Mouse (Mus musculus): ENCODE measurements at regions not wholly inside any gene's neighbourhood (a gene's known extent, or its start where the extent isn't known, plus 50 kb on each side); places are given as distances from the start of the nearest gene placed in this dataset.

GRCm38 (mm10) chr13:28481224-28481965, 224.1 kb downstream of the Gm11361 start:
- DNase-seq (ENCODE audit: low spot score) (no peak), ATAC-seq (ENCODE audit: low FRiP score, low read depth) (no peak)
- Histone ChIP-seq H3K9ac (ENCODE audit: low read depth, low read length, severe bottlenecking) (no peak overlapping the region), H3K27me3 (ENCODE audit: control insufficient read depth, insufficient read depth, low read length) (no peaks in the 10 kb centered on the region), H3K27ac (replicated peaks; ENCODE audit: low read depth, low read length) (no peak overlapping the region), H3K4me3 (replicated peaks; ENCODE audit: low read length) (no peak overlapping the region), H3K36me3 (ENCODE audit: control insufficient read depth, insufficient read depth, low read length) (peaks cover 1% of the 10 kb centered on the region; the same call in 1 of the 2 replicates), H3K4me1 (ENCODE audit: control insufficient read depth, insufficient read depth, low read length) (no peaks in the 10 kb centered on the region), H3K4me2 (replicated peaks; ENCODE audit: low read depth, low read length, severe bottlenecking) (no peak overlapping the region), H3K9me3 (ENCODE audit: control insufficient read depth, low read length) (no peaks in the 10 kb centered on the region)
- WGBS: 63% methylated on average over 7 of the region's 7 CpGs
- TF ChIP-seq POLR2A (IDR thresholded peaks at IDR 0.05; ENCODE audit: borderline replicate concordance, extremely low read depth, insufficient read depth, insufficient read length): no peak

GRCm38 (mm10) chr13:28466151-28466550, 208.8 kb downstream of the Gm11361 start:
- WGBS: 68% methylated on average over 2 of the region's 2 CpGs
- TF ChIP-seq POLR2A (IDR thresholded peaks at IDR 0.05; ENCODE audit: borderline replicate concordance, extremely low read depth, insufficient read depth, insufficient read length): no peak
- H3K9ac ChIP-seq (ENCODE audit: low read depth, low read length, severe bottlenecking): no peak overlapping the region

GRCm38 (mm10) chr13:28465187-28465880, 208.0 kb downstream of the Gm11361 start:
- no peak overlapping the region for H3K9ac ChIP-seq (ENCODE audit: low read depth, low read length, severe bottlenecking)
- no peak for TF ChIP-seq POLR2A (IDR thresholded peaks at IDR 0.05; ENCODE audit: borderline replicate concordance, extremely low read depth, insufficient read depth, insufficient read length)
- H3K27ac ChIP-seq (replicated peaks; ENCODE audit: low read depth, low read length): no peak overlapping the region
- DNase-seq (ENCODE audit: low spot score) (no peak), ATAC-seq (ENCODE audit: low FRiP score, low read depth) (no peak)
- H3K9me3 ChIP-seq (ENCODE audit: control insufficient read depth, low read length): no peaks in the 10 kb centered on the region
- 76% methylated on average over 2 of the region's 2 CpGs for WGBS
- no peaks in the 10 kb centered on the region for H3K4me1 ChIP-seq (ENCODE audit: control insufficient read depth, insufficient read depth, low read length)
- H3K27me3 ChIP-seq (ENCODE audit: control insufficient read depth, insufficient read depth, low read length): no peaks in the 10 kb centered on the region
- no peak overlapping the region for H3K4me2 ChIP-seq (replicated peaks; ENCODE audit: low read depth, low read length, severe bottlenecking)
- peaks cover 4% of the 10 kb centered on the region; the same call in 1 of the 2 replicates for H3K36me3 ChIP-seq (ENCODE audit: control insufficient read depth, insufficient read depth, low read length)
- no peak overlapping the region for H3K4me3 ChIP-seq (replicated peaks; ENCODE audit: low read length)

More at GRCm38 (mm10) chr13:28466151-28466550, 208.8 kb downstream of the Gm11361 start:
- no peaks in the 10 kb centered on the region for H3K4me1 ChIP-seq (ENCODE audit: control insufficient read depth, insufficient read depth, low read length)
- no peak overlapping the region for H3K4me2 ChIP-seq (replicated peaks; ENCODE audit: low read depth, low read length, severe bottlenecking)
- no peaks in the 10 kb centered on the region for H3K27me3 ChIP-seq (ENCODE audit: control insufficient read depth, insufficient read depth, low read length)
- DNase-seq (ENCODE audit: low spot score) (no peak), ATAC-seq (ENCODE audit: low FRiP score, low read depth) (no peak)
- no peak overlapping the region for H3K27ac ChIP-seq (replicated peaks; ENCODE audit: low read depth, low read length)
- H3K4me3 ChIP-seq (replicated peaks; ENCODE audit: low read length): no peak overlapping the region
- H3K9me3 ChIP-seq (ENCODE audit: control insufficient read depth, low read length): no peaks in the 10 kb centered on the region
- H3K36me3 ChIP-seq (ENCODE audit: control insufficient read depth, insufficient read depth, low read length): no peaks in the 10 kb centered on the region

GRCm38 (mm10) chr13:28461281-28461680, 204.0 kb downstream of the Gm11361 start:
- WGBS: 83% methylated on average over 10 of the region's 10 CpGs
- H3K9me3 ChIP-seq (ENCODE audit: control insufficient read depth, low read length): no peaks in the 10 kb centered on the region
- ATAC-seq (ENCODE audit: low FRiP score, low read depth): no peak
- no peaks in the 10 kb centered on the region for H3K27me3 ChIP-seq (ENCODE audit: control insufficient read depth, insufficient read depth, low read length)
- no peak for TF ChIP-seq POLR2A (IDR thresholded peaks at IDR 0.05; ENCODE audit: borderline replicate concordance, extremely low read depth, insufficient read depth, insufficient read length)
- H3K36me3 ChIP-seq (ENCODE audit: control insufficient read depth, insufficient read depth, low read length): peaks cover 4% of the 10 kb centered on the region; the same call in 1 of the 2 replicates
- H3K4me2 ChIP-seq (replicated peaks; ENCODE audit: low read depth, low read length, severe bottlenecking): no peak overlapping the region
- H3K4me1 ChIP-seq (ENCODE audit: control insufficient read depth, insufficient read depth, low read length): no peaks in the 10 kb centered on the region
- H3K27ac ChIP-seq (replicated peaks; ENCODE audit: low read depth, low read length): no peak overlapping the region
- H3K4me3 ChIP-seq (replicated peaks; ENCODE audit: low read length): no peak overlapping the region
- no peak overlapping the region for H3K9ac ChIP-seq (ENCODE audit: low read depth, low read length, severe bottlenecking)
- no peak for DNase-seq (ENCODE audit: low spot score)

- 91% methylated on average over 3 of the region's 3 CpGs for WGBS
- Histone ChIP-seq H3K9me3 (ENCODE audit: control insufficient read depth, low read length) (no peaks in the 10 kb centered on the region), H3K27me3 (ENCODE audit: control insufficient read depth, insufficient read depth, low read length) (no peaks in the 10 kb centered on the region), H3K4me2 (replicated peaks; ENCODE audit: low read depth, low read length, severe bottlenecking) (no peak overlapping the region), H3K4me1 (ENCODE audit: control insufficient read depth, insufficient read depth, low read length) (no peaks in the 10 kb centered on the region), H3K9ac (ENCODE audit: low read depth, low read length, severe bottlenecking) (no peak overlapping the region), H3K4me3 (replicated peaks; ENCODE audit: low read length) (no peak overlapping the region), H3K27ac (replicated peaks; ENCODE audit: low read depth, low read length) (no peak overlapping the region), H3K36me3 (ENCODE audit: control insufficient read depth, insufficient read depth, low read length) (peaks cover 4% of the 10 kb centered on the region; the same call in 1 of the 2 replicates)
- ATAC-seq (ENCODE audit: low FRiP score, low read depth) (no peak), DNase-seq (ENCODE audit: low spot score) (no peak)
- TF ChIP-seq POLR2A (IDR thresholded peaks at IDR 0.05; ENCODE audit: borderline replicate concordance, extremely low read depth, insufficient read depth, insufficient read length): no peak
Observed at GRCm38 (mm10) chr13:28457403-28457802, 200.1 kb downstream of the Gm11361 start.
